Mouse (Mus musculus): Measurements from ENCODE around the gene Tex261.

- TF ChIP-seq CTCF (IDR thresholded peaks at IDR 0.05; ENCODE audit: control insufficient read depth, insufficient read depth, insufficient replicate concordance, low read depth, low read length) = no peak
- TF ChIP-seq POLR2A (IDR thresholded peaks at IDR 0.05; ENCODE audit: control insufficient read depth, low read depth, low read length) = no peak
Observed at GRCm38 (mm10) chr6:83788554-83788953, 12.9 kb upstream of the Tex261 start.

All from testis, adult 2 months (tissue).